Mouse (Mus musculus) stomach, embryonic 14.5 days (tissue): ENCODE results near the gene Pigq. TPM values are rescaled to one million over a fixed set of nuclear protein-coding genes. Genes with fewer than 3 reads are reported as not detected.

ENCODE experiments used
- ATAC-seq: fragments of 200-750 bp; cut with Nextera tagmentation; 2 replicates; pipeline ENCODE4 v1.8.0; 2017; ENCODE audit warnings: low read depth, moderate TSS enrichment; ENCODE audit not compliant: insufficient number of reproducible peaks, insufficient read depth, low FRiP score
- H3K27ac ChIP-seq: fragments of 300-500 bp; sonication (generic); 2 replicates; pipeline ENCODE4 v1.5.1; 2014; ENCODE audit warnings: mild to moderate bottlenecking, low read length, moderate library complexity, mixed read lengths
- H3K27me3 ChIP-seq: fragments of 300-500 bp; sonication (generic); 2 replicates; pipeline ENCODE4 v1.6.1; 2014; ENCODE audit warnings: low read length, control low read depth, mixed read lengths; ENCODE audit not compliant: control insufficient read depth, insufficient read depth
- H3K36me3 ChIP-seq: fragments of 300-500 bp; sonication (generic); 2 replicates; pipeline ENCODE4 v1.6.1; 2014; ENCODE audit warnings: mild to moderate bottlenecking, control low read depth, low read length, moderate library complexity, mixed read lengths; ENCODE audit not compliant: control insufficient read depth, insufficient read depth
- H3K4me1 ChIP-seq: fragments of 300-500 bp; sonication (generic); 2 replicates; pipeline ENCODE4 v1.6.1; 2014; ENCODE audit warnings: low read length, control low read depth, mixed read lengths; ENCODE audit not compliant: control insufficient read depth, insufficient read depth
- H3K4me2 ChIP-seq: fragments of 300-500 bp; sonication (generic); replicated peaks from 2 replicates; pipeline ENCODE4 v1.6.1; 2014; ENCODE audit warnings: low read depth, low read length, control low read depth
- H3K4me3 ChIP-seq: fragments of 300-500 bp; sonication (generic); 2 replicates; pipeline ENCODE4 v1.5.1; 2014; ENCODE audit warnings: low read depth, low read length, control low read depth
- H3K9ac ChIP-seq: fragments of 300-500 bp; sonication (generic); replicated peaks from 2 replicates; pipeline ENCODE4 v1.6.1; 2014; ENCODE audit warnings: low read depth, mild to moderate bottlenecking, control low read depth, low read length, moderate library complexity, mixed read lengths
- H3K9me3 ChIP-seq: fragments of 300-500 bp; sonication (generic); 2 replicates; pipeline ENCODE4 v1.6.1; 2016; ENCODE audit warnings: low read depth, low read length, control low read depth; ENCODE audit not compliant: control insufficient read depth
- WGBS: fragments of 180-500 bp; shearing (Covaris S2); extraction: QIAGEN DNeasy Blood & Tissue Kit; methylation state at CpG from one replicate; pipeline ENCODE4 v1.1.7; 2014; 5-methylcytosine and 5-hydroxymethylcytosine counted together
- polyA plus RNA-seq: library from polyadenylated mRNA; unstranded; fragments of >200 nt; fragmentation: Nextera tagmentation; extraction: Ambion mirVana; gene quantifications from 2 replicates; pipeline ENCODE4 v1.2.1, GENCODE M21; 2014

Gene Pigq
- polyA plus RNA-seq, result 59.4 and 59.7 TPM in 2 replicates

GRCm38 (mm10) chr17:25944366-25945163 is at the start of gene Pigq, which contains the start of gene Nhlrc4:
TSS of gene Pigq (minus strand) at chr17:25944936.
TSS of gene Nhlrc4 (minus strand) at chr17:25944961.
- WGBS, result 61% methylated on average over 6 of the region's 6 CpGs
- no peak for ATAC-seq
- Histone ChIP-seq H3K9ac (no peak within 1 kb of the TSS), H3K4me1 (peaks cover 6% of the 10 kb centered on the region; the same call in 1 of the 2 replicates), H3K4me2 (no peak within 1 kb of the TSS), H3K27ac (no peak within 1 kb of the TSS), H3K4me3 (no peak within 1 kb of the TSS), H3K36me3 (no peaks in the 10 kb centered on the region), H3K27me3 (no peaks in the 10 kb centered on the region), H3K9me3 (no peaks in the 10 kb centered on the region)

- Histone ChIP-seq H3K9ac (no peak overlapping the region), H3K4me3 (no peak overlapping the region), H3K4me2 (no peak overlapping the region), H3K9me3 (no peaks in the 10 kb centered on the region), H3K4me1 (no peaks in the 10 kb centered on the region), H3K27me3 (no peaks in the 10 kb centered on the region), H3K27ac (no peak overlapping the region), H3K36me3 (peaks cover 24% of the 10 kb centered on the region)
- ATAC-seq, result no peak
- 90% methylated on average over 3 of the region's 3 CpGs for WGBS
Observed at GRCm38 (mm10) chr17:25993489-25993888, 48.8 kb upstream of the Pigq start.

- Histone ChIP-seq H3K27ac (no peak overlapping the region), H3K4me1 (no peaks in the 10 kb centered on the region), H3K27me3 (no peaks in the 10 kb centered on the region), H3K36me3 (peaks cover 24% of the 10 kb centered on the region), H3K9me3 (no peaks in the 10 kb centered on the region), H3K9ac (no peak overlapping the region), H3K4me3 (no peak overlapping the region), H3K4me2 (no peak overlapping the region)
- no peak for ATAC-seq
- WGBS, result 96% methylated on average over 4 of the region's 4 CpGs
Observed at GRCm38 (mm10) chr17:25992274-25992673, 47.5 kb upstream of the Pigq start.

- no peak overlapping the region for H3K4me3 ChIP-seq
- H3K9me3 ChIP-seq, result no peaks in the 10 kb centered on the region
- H3K9ac ChIP-seq, result no peak overlapping the region
- WGBS, result 90% methylated on average over 5 of the region's 5 CpGs
- no peak overlapping the region for H3K27ac ChIP-seq
- H3K4me2 ChIP-seq, result no peak overlapping the region
- ATAC-seq, result no peak
- no peaks in the 10 kb centered on the region for H3K4me1 ChIP-seq
- H3K36me3 ChIP-seq, result peaks cover 24% of the 10 kb centered on the region
- no peaks in the 10 kb centered on the region for H3K27me3 ChIP-seq
Observed at GRCm38 (mm10) chr17:25990331-25990730, 45.6 kb upstream of the Pigq start.

- H3K4me3 ChIP-seq, result peak within 1 kb of the TSS; percentile 72
- H3K9me3 ChIP-seq, result no peaks in the 10 kb centered on the region
- ATAC-seq, result peak; percentile 99
- WGBS, result under 1% methylated on average over 91 of the region's 91 CpGs
- peak within 1 kb of the TSS; percentile 88 for H3K4me2 ChIP-seq
- no peaks in the 10 kb centered on the region for H3K27me3 ChIP-seq
- H3K9ac ChIP-seq, result peak within 1 kb of the TSS; percentile 90
- H3K36me3 ChIP-seq, result peaks cover 5% of the 10 kb centered on the region
- peaks cover 9% of the 10 kb centered on the region for H3K4me1 ChIP-seq
- peak within 1 kb of the TSS; percentile 83 for H3K27ac ChIP-seq
Observed at GRCm38 (mm10) chr17:25985306-25986294, 40.9 kb upstream of the Pigq start, which contains the start of gene Capn15. TSS of gene Capn15 (minus strand) at chr17:25985796.

- H3K27me3 ChIP-seq, result no peaks in the 10 kb centered on the region
- peak overlapping the region; percentile 90 for H3K9ac ChIP-seq
- WGBS, result 7% methylated on average over 17 of the region's 17 CpGs
- H3K9me3 ChIP-seq, result no peaks in the 10 kb centered on the region
- H3K4me1 ChIP-seq, result peaks cover 9% of the 10 kb centered on the region
- peak overlapping the region; percentile 80 for H3K27ac ChIP-seq
- H3K36me3 ChIP-seq, result no peaks in the 10 kb centered on the region; the same call in none of the 2 replicates
- H3K4me2 ChIP-seq, result peak overlapping the region; percentile 88
- no peak for ATAC-seq
- peak overlapping the region; percentile 72 for H3K4me3 ChIP-seq
Observed at GRCm38 (mm10) chr17:25984556-25985305, 40.0 kb upstream of the Pigq start.

GRCm38 (mm10) chr17:25984066-25984465 is 39.3 kb upstream of the Pigq start:
- no peaks in the 10 kb centered on the region for H3K27me3 ChIP-seq
- H3K4me1 ChIP-seq, result peaks cover 9% of the 10 kb centered on the region
- no peaks in the 10 kb centered on the region; the same call in 1 of the 2 replicates for H3K36me3 ChIP-seq
- peak overlapping the region; percentile 72 for H3K4me3 ChIP-seq
- no peak for ATAC-seq
- H3K9ac ChIP-seq, result no peak overlapping the region
- H3K4me2 ChIP-seq, result peak overlapping the region; percentile 88
- no peaks in the 10 kb centered on the region for H3K9me3 ChIP-seq
- no peak overlapping the region for H3K27ac ChIP-seq
- 93% methylated on average over 1 of the region's 1 CpGs for WGBS
